Mouse (Mus musculus): ENCODE measurements around the gene Elp1.

Gene Elp1

DNA sequence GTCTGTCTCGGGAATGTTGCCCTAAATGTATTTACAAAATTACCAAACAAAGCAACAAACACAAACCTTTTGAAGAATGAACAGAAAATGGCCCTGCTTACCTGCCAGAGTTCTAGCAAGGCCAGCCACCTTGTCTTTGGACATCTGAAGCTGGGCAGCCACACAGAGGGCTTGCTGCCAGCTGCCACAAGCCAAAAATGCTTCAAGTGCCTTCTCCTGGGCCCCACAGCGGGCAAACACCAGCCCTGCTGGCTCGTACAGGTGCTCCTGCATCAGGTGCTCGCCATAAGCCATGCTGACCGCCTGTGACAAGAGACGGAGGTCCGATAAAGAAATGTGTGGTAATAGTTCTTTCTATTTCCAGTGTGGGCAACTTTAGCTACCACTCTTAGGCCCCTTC is 33.2 kb downstream of the Elp1 start:
- no peak for DNase-seq (ENCODE audit: low spot score in 2 of 2)

DNA sequence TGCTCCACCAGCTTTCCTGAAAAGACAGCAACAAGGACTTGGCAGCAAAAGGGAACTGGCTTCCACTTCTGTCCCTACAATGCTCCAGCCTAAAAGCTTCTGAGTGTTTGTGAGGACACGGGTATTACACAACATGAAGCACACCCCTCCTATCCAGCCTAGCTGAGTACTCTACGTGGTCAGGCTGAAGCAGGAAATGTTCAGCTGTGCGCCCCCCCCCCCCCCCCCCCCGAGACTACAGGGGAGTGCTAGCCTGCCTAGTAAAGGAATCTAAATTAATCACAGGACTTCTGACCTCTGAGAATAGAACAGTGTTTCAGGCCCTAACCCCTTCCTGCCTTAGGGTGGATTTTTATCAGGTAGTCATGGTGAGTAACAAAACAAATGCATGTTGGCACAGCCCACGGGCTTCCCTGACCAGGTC is 34.3 kb downstream of the Elp1 start:
- no peak for DNase-seq (ENCODE audit: low spot score in 2 of 2)

DNA sequence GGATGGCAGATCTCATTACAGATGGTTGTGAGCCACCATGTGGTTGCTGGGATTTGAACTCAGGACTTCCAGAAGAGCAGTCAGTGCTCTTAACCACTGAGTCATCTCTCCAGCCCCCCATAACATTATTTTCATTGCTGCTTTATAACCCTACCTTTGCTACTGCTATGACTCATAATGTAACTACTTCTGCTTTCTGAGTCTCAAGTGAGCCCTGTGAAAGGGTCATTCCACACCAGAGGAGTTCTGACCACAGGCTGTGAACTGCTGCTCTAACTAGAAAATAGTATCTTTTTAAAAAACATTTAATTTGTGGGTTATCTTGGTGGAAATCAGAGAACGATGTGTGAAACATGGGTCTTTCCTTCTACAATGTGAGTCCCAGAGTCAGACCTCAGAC is 44.4 kb downstream of the Elp1 start:
- DNase-seq (ENCODE audit: low spot score in 2 of 2), result no peak

- no peak for DNase-seq (ENCODE audit: low spot score in 2 of 2)
Observed at GRCm38 (mm10) chr4:56756966-56757600, 45.0 kb downstream of the Elp1 start.

DNA sequence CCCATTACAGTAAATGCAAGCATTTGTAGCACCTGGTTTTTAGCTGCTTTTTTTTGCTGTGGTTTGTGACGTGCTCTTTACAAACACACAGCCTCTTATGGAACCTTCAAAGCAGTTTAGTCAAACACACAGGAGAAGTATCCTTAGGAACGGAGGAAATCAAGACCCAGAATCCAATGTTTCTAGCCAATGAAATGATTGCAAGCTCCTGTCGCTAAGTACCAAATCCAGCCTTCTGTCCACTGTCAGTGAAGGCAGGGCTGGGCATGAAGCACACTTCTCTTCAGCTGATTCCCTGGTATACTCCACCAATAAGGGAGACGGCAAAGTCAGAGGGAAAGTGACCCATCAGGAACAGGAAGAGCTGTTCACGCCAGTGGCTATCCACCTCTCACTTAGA is 46.1 kb downstream of the Elp1 start:
- DNase-seq (ENCODE audit: low spot score in 2 of 2), result no peak

DNA sequence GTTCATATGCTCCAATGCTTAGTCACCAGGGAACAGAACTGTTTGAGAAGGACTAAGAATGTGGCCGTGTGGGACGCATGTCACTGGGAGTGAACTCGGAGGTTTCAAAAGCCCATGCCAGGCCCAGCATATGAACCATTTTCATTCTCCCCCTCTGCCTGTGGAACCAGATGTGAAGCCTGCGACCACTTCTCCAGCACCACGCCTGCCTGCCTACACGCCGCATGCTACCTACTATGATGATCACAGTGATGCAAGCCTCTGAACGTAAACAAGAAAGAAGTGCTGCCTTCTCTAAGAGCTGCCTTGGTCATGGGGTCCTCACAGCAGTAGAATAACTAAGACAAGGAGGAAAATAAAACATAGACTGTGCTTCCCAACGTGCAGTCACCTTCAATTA is 54.7 kb downstream of the Elp1 start:
- no peak for DNase-seq (ENCODE audit: low spot score in 2 of 2)

DNA sequence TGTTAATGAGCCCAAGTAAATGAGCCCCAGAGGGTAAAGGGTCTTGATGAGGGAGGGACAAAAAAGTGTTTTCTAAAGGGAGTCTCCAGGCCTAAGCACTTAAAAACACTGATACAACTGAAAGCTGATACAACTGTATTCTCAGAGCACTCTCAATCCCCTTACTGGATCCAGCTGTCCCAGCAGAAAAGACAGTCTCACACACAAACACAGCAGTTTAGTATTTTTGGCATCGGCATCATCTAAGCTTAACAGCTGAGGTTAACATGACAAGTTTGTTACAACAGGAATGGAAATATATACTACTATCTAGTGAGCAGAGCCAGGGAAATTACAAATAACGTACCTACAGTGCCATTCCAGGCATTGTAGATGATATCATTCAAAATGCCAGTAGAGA is 55.8 kb downstream of the Elp1 start:
- no peak for DNase-seq (ENCODE audit: low spot score in 2 of 2)

GRCm38 (mm10) chr4:56743363-56744195 is 58.6 kb downstream of the Elp1 start, which contains the start of gene Actl7a:
Gene Actl7a, plus strand, starts transcription at chr4:56743413.
- no peak for DNase-seq (ENCODE audit: low spot score in 2 of 2)

DNA sequence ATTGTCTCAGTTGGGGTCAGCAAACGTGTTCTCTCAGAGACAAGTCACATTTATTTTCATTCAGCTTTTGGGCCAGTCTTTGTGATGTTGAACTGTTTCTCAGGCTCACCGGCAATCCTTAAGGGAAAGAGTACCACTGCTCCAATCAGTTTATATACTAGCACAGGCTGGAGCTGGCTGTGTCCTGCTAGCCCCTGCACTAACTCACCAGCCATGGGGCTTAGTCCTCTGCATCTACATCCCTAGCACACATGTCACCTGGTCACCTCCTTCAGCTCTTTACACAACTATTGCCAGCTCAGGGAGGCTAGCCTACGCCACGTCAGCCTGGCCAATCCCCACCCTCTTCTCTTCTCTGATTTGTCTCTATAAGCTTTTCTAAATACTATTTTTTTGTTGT is 59.4 kb downstream of the Elp1 start:
- no peak for DNase-seq (ENCODE audit: low spot score in 2 of 2)

DNA sequence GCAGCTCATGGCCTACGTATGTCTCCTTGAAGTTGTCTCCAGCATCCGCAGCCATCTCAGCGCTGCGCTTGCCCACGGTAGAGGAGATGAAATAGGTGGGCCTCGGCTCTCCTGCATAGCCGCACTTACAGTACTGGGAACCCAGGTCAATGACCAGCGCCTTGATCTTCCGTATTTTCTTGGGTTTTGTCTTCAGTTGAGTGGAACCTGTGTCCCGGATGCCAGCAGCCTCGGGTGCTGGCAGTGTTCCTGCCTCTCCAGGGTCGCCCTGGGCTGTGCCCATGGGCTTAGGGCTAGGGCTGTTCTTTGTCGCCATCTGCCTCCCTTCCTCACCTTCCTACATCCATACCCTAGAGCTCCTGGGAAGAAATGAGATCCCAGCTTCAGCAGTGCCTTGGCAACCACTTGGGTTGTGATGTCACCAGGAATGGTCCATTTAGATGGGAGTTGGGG is 61.1 kb downstream of the Elp1 start, which contains the start of gene Actl7b:
Actl7b (minus strand) TSS at position 403 of the 453 bp plus-strand sequence.
- DNase-seq (ENCODE audit: low spot score in 2 of 2), result no peak

GRCm38 (mm10) chr4:56740611-56741010 is 61.5 kb downstream of the Elp1 start:
- DNase-seq (ENCODE audit: low spot score in 2 of 2), result no peak

GRCm38 (mm10) chr4:56740020-56740485 is 62.1 kb downstream of the Elp1 start, which contains the start of gene Gm26657:
Gene Gm26657, plus strand, starts transcription at chr4:56740070.
- no peak for DNase-seq (ENCODE audit: low spot score in 2 of 2)

GRCm38 (mm10) chr4:56725839-56726238 is 76.3 kb downstream of the Elp1 start:
- no peak for DNase-seq (ENCODE audit: low spot score in 2 of 2)

DNA sequence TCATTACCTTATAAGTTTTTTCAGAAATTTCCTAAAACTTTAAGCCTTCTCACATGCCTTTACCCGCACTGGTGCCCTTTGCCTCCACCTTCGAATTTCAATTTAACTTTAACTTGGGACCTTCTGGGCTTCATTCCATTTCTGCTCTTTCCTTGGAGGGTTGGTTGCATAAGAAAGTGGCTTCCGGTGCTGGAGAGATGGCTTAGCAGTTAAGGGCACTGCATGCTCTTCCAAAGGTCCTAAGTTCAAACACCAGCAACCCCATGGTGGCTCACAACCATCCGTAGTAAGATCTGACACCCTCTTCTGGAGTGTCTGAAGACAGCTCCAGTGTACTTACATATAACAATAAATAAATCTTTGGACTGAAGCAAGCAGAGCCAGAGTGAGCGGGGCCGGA is 78.9 kb downstream of the Elp1 start:
- DNase-seq (ENCODE audit: low spot score in 2 of 2), result no peak

GRCm38 (mm10) chr4:56722346-56722745 is 79.8 kb downstream of the Elp1 start:
- DNase-seq (ENCODE audit: low spot score in 2 of 2), result no peak

GRCm38 (mm10) chr4:56721469-56721868 is 80.7 kb downstream of the Elp1 start:
- no peak for DNase-seq (ENCODE audit: low spot score in 2 of 2)

DNA sequence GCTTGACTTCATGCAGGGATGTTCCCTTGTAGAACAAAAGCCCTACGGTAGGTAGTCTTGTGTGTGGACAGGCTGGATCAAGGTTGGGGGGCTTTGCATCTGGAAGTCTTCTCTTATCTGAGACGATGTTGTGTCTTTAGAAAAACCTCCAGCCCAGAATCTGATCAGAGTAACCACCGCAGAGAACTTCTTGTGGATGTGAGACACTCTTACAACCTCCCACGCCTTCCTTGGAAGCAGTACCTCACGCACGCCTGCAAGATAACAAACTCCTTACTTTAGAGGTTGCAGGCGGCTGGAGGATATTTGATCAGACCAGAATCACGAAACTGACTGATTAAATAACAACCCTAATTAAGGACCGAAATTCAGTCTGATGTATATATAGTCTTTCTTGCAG is 81.7 kb downstream of the Elp1 start:
- DNase-seq (ENCODE audit: low spot score in 2 of 2), result no peak

DNA sequence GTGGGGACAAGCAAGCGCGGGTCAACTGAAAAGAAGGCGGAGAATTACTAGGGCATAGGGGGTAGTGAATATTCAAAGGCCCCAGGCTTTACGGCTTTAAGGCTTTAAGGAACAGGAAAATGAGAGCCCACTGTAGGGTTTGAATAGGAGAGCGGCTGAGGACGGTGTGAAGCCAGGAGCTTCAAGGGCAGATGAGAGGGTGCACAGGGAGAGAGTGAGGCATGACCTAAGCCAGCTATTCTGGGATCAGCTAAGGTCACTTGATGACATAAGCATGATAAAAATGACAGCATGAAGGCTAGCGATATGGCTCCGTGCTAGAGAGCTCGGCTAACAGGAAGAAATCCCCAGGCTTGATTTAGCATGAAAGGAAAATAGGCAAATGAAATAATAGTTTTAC is 82.7 kb downstream of the Elp1 start:
- DNase-seq (ENCODE audit: low spot score in 2 of 2), result no peak

GRCm38 (mm10) chr4:56718573-56719442 is 83.3 kb downstream of the Elp1 start:
- DNase-seq (ENCODE audit: low spot score in 2 of 2), result no peak

DNA sequence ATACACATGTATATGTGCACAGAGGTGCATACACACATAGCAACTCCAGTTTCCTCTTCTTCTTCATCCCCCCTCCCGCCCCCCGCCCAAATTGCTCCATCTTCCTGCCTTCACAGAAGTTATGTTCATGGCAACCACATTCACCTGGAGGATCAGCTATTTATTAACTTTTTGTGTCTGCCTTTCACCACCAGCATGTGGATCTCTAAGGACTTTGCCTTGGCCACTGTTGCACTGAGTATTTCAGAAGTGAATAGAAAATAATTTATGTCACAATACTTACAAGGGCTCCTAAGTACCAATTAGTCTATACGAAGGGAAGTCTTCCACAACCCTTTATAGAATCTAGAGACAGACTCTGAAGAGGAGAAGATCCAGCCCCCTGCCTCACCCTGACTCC is 84.2 kb downstream of the Elp1 start:
- DNase-seq (ENCODE audit: low spot score in 2 of 2), result no peak

GRCm38 (mm10) chr4:56716801-56717200 is 85.3 kb downstream of the Elp1 start:
- DNase-seq (ENCODE audit: low spot score in 2 of 2), result no peak

DNA sequence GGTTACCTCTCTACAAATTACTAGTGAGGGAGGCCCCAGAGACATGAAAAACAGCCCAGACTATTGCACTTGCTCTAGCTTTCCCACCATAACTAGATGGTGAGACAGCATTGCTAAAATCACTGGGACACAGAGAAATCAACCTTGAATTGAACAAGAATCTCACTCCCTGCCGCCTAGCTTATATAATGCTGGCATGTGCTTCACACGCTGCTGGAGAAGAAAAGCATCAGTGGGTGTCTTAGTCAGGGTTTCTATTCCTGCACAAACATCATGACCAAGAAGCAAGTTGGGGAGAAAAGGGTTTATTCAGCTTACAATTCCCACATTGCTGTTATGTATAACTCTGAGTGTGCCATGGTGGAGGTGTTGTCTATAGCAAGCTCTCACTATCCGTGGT is 89.0 kb downstream of the Elp1 start:
- DNase-seq (ENCODE audit: low spot score in 2 of 2), result peak; percentile 57 to 69
